Mouse (Mus musculus): ENCODE measurements around the gene Aldh4a1. TPM values are rescaled to one million over a fixed set of nuclear protein-coding genes. Genes with fewer than 3 reads are reported as not detected.
A peak's percentile ranks its signal among the peaks of the same experiment; 100 is the strongest.

The Aldh4a1 gene
- polyA plus RNA-seq, 1 experiment from 2014 or later, result 29.5 TPM

DNA sequence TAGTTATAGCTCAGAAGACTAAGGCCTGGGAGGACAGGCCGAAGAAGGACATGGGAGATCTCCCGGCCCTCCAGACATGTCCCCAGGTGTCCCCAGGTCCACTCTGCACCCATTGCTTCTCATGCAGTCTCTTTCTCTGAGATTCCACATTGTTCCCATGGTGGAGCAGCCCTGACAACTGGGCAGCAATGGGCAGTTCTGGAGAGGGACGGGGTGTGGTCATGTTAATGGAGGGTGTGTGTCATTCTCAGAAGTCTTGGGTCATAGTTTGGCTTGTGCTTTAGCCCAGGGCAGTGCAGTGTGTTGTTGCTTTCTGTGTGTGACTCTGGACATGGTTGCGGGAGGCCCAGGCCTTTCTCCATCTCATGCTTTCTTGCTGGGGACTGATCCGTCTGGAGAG lies 15.9 kb upstream of the Aldh4a1 start:
- 97% methylated on average over 5 of the region's 5 CpGs for WGBS
- Histone ChIP-seq H3K27ac (no peak overlapping the region), H3K9ac (no peak overlapping the region), H3K4me3 (no peak overlapping the region), H3K27me3 (no peaks in the 10 kb centered on the region), H3K4me2 (no peak overlapping the region), H3K36me3 (peaks cover 40% of the 10 kb centered on the region), H3K4me1 (peaks cover 22% of the 10 kb centered on the region), H3K9me3 (no peaks in the 10 kb centered on the region)
- ATAC-seq (ENCODE audit: insufficient number of reproducible peaks, insufficient read depth, low FRiP score, low TSS enrichment, low read depth), result no peak

DNA sequence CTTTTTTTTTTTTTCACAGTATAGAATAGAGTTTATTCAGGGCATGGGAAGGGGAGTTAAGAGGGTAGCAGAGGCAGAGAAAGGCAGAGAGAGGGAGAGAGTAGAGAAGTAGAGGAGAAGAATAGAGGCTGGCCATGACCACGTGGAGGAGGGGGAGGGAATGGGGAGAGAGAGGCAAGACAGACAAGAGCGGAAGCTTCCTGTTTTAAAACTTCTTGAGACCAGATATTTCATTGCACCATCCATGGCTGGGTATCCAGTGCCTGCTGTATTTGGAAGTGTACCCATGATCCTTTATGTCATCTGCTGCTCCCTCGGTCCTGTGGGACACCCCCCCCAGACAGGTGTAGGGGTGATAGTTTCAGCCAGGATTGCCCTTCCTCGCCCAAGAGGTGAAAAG lies 13.7 kb upstream of the Aldh4a1 start:
- H3K36me3 ChIP-seq, result peaks cover 51% of the 10 kb centered on the region
- H3K4me3 ChIP-seq, result no peak overlapping the region
- no peak for ATAC-seq (ENCODE audit: insufficient number of reproducible peaks, insufficient read depth, low FRiP score, low TSS enrichment, low read depth)
- no peak overlapping the region for H3K27ac ChIP-seq
- no peak overlapping the region for H3K4me2 ChIP-seq
- H3K27me3 ChIP-seq, result no peaks in the 10 kb centered on the region
- peaks cover 8% of the 10 kb centered on the region; the same call in 1 of the 2 replicates for H3K4me1 ChIP-seq
- 75% methylated on average over 4 of the region's 4 CpGs for WGBS
- H3K9ac ChIP-seq, result no peak overlapping the region
- H3K9me3 ChIP-seq, result 0 out of 2 replicates have a peak, but pooled peaks cover 5% of the 10 kb centered on the region

DNA sequence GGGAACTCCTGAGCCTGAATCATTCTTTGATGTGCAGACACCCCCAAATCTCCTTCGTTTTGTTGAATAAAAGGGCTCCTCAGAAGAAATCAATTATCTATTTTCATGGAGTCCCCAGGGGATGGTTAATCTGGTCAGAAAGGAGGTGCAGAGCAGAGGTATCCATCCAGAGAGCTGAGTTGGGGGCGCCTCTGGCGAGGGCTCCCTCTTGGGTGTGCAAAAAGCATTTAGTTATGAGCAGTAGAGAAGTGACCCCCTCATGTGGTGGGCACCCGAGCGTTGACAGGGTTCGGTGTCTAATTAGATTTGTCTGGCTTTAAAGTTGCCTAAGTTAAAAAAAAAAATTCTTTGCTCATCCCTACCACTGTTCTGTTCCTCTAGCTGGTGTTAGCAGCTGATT lies 11.7 kb upstream of the Aldh4a1 start:
- no peak overlapping the region for H3K9ac ChIP-seq
- WGBS, result 36% methylated on average over 6 of the region's 6 CpGs
- H3K4me2 ChIP-seq, result no peak overlapping the region
- no peak overlapping the region for H3K27ac ChIP-seq
- 0 out of 2 replicates have a peak, but pooled peaks cover 6% of the 10 kb centered on the region for H3K9me3 ChIP-seq
- no peaks in the 10 kb centered on the region for H3K27me3 ChIP-seq
- H3K4me3 ChIP-seq, result no peak overlapping the region
- no peak for ATAC-seq (ENCODE audit: insufficient number of reproducible peaks, insufficient read depth, low FRiP score, low TSS enrichment, low read depth)
- peaks cover 10% of the 10 kb centered on the region for H3K4me1 ChIP-seq
- H3K36me3 ChIP-seq, result peaks cover 53% of the 10 kb centered on the region

GRCm38 (mm10) chr4:139611542-139611953 lies 11.1 kb upstream of the Aldh4a1 start:
- Histone ChIP-seq H3K27ac (no peak overlapping the region), H3K9me3 (0 out of 2 replicates have a peak, but pooled peaks cover 6% of the 10 kb centered on the region)
- WGBS, result 7% methylated on average over 10 of the region's 10 CpGs

GRCm38 (mm10) chr4:139614524-139615260 lies 8.0 kb upstream of the Aldh4a1 start:
- H3K4me2 ChIP-seq, result no peak overlapping the region
- no peak for ATAC-seq (ENCODE audit: insufficient number of reproducible peaks, insufficient read depth, low FRiP score, low TSS enrichment, low read depth)
- no peaks in the 10 kb centered on the region for H3K27me3 ChIP-seq
- WGBS, result 91% methylated on average over 21 of the region's 21 CpGs
- peaks cover 19% of the 10 kb centered on the region for H3K4me1 ChIP-seq
- 0 out of 2 replicates have a peak, but pooled peaks cover 6% of the 10 kb centered on the region for H3K9me3 ChIP-seq
- H3K9ac ChIP-seq, result no peak overlapping the region
- no peak overlapping the region for H3K27ac ChIP-seq
- H3K36me3 ChIP-seq, result peaks cover 32% of the 10 kb centered on the region
- no peak overlapping the region for H3K4me3 ChIP-seq

More at GRCm38 (mm10) chr4:139611542-139611953, 11.1 kb upstream of the Aldh4a1 start:
- Histone ChIP-seq H3K4me3 (peak overlapping the region; percentile 26), H3K27me3 (no peaks in the 10 kb centered on the region), H3K4me1 (peaks cover 13% of the 10 kb centered on the region), H3K9ac (no peak overlapping the region), H3K4me2 (peak overlapping the region; percentile 56), H3K36me3 (peaks cover 52% of the 10 kb centered on the region)
- ATAC-seq (ENCODE audit: insufficient number of reproducible peaks, insufficient read depth, low FRiP score, low TSS enrichment, low read depth), result no peak

GRCm38 (mm10) chr4:139616276-139617000 lies 6.2 kb upstream of the Aldh4a1 start:
- Histone ChIP-seq H3K4me2 (peak overlapping the region; percentile 56), H3K4me3 (peak overlapping the region; percentile 37), H3K4me1 (peaks cover 13% of the 10 kb centered on the region), H3K27me3 (no peaks in the 10 kb centered on the region), H3K27ac (peak overlapping the region; percentile 48; the same call in 1 of the 2 replicates), H3K36me3 (peaks cover 32% of the 10 kb centered on the region), H3K9me3 (0 out of 2 replicates have a peak, but pooled peaks cover 6% of the 10 kb centered on the region), H3K9ac (peak overlapping the region; percentile 62)
- no peak for ATAC-seq (ENCODE audit: insufficient number of reproducible peaks, insufficient read depth, low FRiP score, low TSS enrichment, low read depth)
- 15% methylated on average over 24 of the region's 24 CpGs for WGBS

GRCm38 (mm10) chr4:139617001-139617364 lies 5.7 kb upstream of the Aldh4a1 start:
- Histone ChIP-seq H3K36me3 (peaks cover 32% of the 10 kb centered on the region), H3K9ac (peak overlapping the region; percentile 46; the same call in 1 of the 2 replicates), H3K27ac (peak overlapping the region; percentile 48; the same call in 1 of the 2 replicates), H3K27me3 (no peaks in the 10 kb centered on the region), H3K9me3 (0 out of 2 replicates have a peak, but pooled peaks cover 6% of the 10 kb centered on the region), H3K4me2 (peak overlapping the region; percentile 56), H3K4me1 (peaks cover 14% of the 10 kb centered on the region), H3K4me3 (peak overlapping the region; percentile 37)
- 68% methylated on average over 3 of the region's 3 CpGs for WGBS
- ATAC-seq (ENCODE audit: insufficient number of reproducible peaks, insufficient read depth, low FRiP score, low TSS enrichment, low read depth), result no peak

DNA sequence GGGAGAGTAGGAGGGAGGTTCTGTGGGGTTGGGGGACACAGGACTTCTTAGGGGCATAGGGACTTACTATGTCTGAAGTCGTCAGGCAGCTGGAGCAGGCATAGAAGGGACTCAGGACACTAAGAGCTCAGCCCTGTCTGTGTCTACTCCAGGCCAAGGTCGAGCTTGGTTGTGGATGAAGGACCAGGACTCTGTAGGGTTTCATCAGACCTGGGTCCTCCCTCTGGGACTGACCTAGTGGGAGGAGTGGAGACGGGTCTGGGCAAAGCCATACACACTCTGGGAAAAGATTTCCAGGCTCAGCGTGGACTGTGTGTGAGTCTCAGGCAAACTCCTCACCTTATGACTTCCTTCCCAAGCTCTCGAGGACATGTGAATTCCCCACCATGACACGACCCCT lies 2.9 kb upstream of the Aldh4a1 start:
- Histone ChIP-seq H3K27ac (no peak overlapping the region), H3K4me2 (no peak overlapping the region), H3K9me3 (no peaks in the 10 kb centered on the region), H3K4me3 (no peak overlapping the region), H3K27me3 (no peaks in the 10 kb centered on the region), H3K36me3 (peaks cover 13% of the 10 kb centered on the region), H3K9ac (no peak overlapping the region), H3K4me1 (peaks cover 30% of the 10 kb centered on the region)
- no peak for ATAC-seq (ENCODE audit: insufficient number of reproducible peaks, insufficient read depth, low FRiP score, low TSS enrichment, low read depth)
- WGBS, result 77% methylated on average over 6 of the region's 6 CpGs

DNA sequence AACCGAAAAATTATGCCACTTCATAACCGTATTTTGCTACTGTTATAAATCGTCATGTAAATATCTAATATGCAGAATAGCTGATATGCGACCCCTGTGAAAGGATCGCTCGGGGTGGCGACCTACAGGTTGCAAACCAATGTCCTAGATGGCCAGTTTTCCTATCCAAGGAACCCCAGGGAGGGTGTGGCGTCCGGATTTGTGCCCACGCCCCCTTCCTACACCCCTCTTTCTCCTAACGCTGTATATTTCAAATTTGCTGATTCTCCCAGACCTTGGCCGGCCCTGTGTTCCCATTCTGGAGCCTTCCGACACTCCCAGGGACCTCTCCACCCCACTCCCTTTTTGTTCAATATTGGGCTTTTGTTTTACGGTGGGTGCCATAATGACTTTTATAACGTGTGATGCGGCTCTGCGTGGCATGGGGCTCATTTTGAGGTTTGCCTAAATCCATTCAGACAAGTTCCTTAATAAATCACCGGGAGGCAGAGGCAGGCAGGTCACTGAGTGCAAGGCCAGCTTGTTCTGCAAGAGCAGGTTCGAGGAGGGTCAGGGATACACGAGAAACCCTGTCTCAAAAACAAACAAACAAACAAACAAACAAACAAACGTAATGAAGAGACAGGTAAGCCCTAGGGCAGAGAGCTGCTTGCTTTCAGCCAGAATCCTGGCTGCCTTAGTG lies 909 bp downstream of the Aldh4a1 start:
- no peaks in the 10 kb centered on the region for H3K36me3 ChIP-seq
- H3K9ac ChIP-seq, result peak overlapping the region; percentile 81
- H3K27me3 ChIP-seq, result no peaks in the 10 kb centered on the region
- 30% methylated on average over 21 of the region's 21 CpGs for WGBS
- ATAC-seq (ENCODE audit: insufficient number of reproducible peaks, insufficient read depth, low FRiP score, low TSS enrichment, low read depth), result no peak
- peak overlapping the region; percentile 85 for H3K4me2 ChIP-seq
- peaks cover 20% of the 10 kb centered on the region for H3K4me1 ChIP-seq
- peak overlapping the region; percentile 76 for H3K4me3 ChIP-seq
- H3K27ac ChIP-seq, result peak overlapping the region; percentile 85; the same call in 1 of the 2 replicates
- no peaks in the 10 kb centered on the region for H3K9me3 ChIP-seq

- Histone ChIP-seq H3K4me1 (peaks cover 20% of the 10 kb centered on the region), H3K9me3 (no peaks in the 10 kb centered on the region), H3K36me3 (peaks cover 3% of the 10 kb centered on the region; the same call in 1 of the 2 replicates), H3K4me3 (peak overlapping the region; percentile 76), H3K4me2 (peak overlapping the region; percentile 85), H3K27ac (peak overlapping the region; percentile 16; the same call in 1 of the 2 replicates), H3K27me3 (no peaks in the 10 kb centered on the region), H3K9ac (peak overlapping the region; percentile 81; the same call in 1 of the 2 replicates)
- no peak for ATAC-seq (ENCODE audit: insufficient number of reproducible peaks, insufficient read depth, low FRiP score, low TSS enrichment, low read depth)
- WGBS, result 56% methylated on average over 5 of the region's 5 CpGs
Measured at GRCm38 (mm10) chr4:139624116-139624489, 1.4 kb downstream of the Aldh4a1 start.

- H3K9ac ChIP-seq, result peak overlapping the region; percentile 81; the same call in 1 of the 2 replicates
- H3K27ac ChIP-seq, result 0 out of 2 replicates have a peak overlapping the region, but pooled peaks have one; percentile 16
- H3K4me2 ChIP-seq, result peak overlapping the region; percentile 85
- 75% methylated on average over 10 of the region's 10 CpGs for WGBS
- no peaks in the 10 kb centered on the region for H3K27me3 ChIP-seq
- H3K9me3 ChIP-seq, result no peaks in the 10 kb centered on the region
- peaks cover 3% of the 10 kb centered on the region; the same call in 1 of the 2 replicates for H3K36me3 ChIP-seq
- H3K4me1 ChIP-seq, result peaks cover 20% of the 10 kb centered on the region
- ATAC-seq (ENCODE audit: insufficient number of reproducible peaks, insufficient read depth, low FRiP score, low TSS enrichment, low read depth), result no peak
- H3K4me3 ChIP-seq, result no peak overlapping the region
Measured at GRCm38 (mm10) chr4:139624706-139625105, 2.0 kb downstream of the Aldh4a1 start.

Data from embryonic facial prominence, embryonic 13.5 days (tissue).